Mouse (Mus musculus): ENCODE results near the gene Wdr24. TPM values are rescaled to one million over a fixed set of nuclear protein-coding genes. Genes with fewer than 3 reads are reported as not detected.
"Not testable (repeated sequence)": the region's sequence is repeated elsewhere in the genome, so short reads cannot be mapped to it uniquely, and the experiment has no call there.

Wdr24 gene
- total RNA-seq, 2 experiments from 2014 or later, result 14.8 to 16.9 TPM

- peak; percentile 31; the same call in 1 of the 2 replicates for ATAC-seq (replicated peaks; ENCODE audit: poor library complexity, severe bottlenecking)
These were observed 20.5 kb upstream of the Wdr24 start for GRCm38 (mm10) chr17:25802825-25803517.

GRCm38 (mm10) chr17:25806507-25806906, 16.9 kb upstream of the Wdr24 start:
- no peak for ATAC-seq (replicated peaks; ENCODE audit: poor library complexity, severe bottlenecking)

- ATAC-seq (replicated peaks; ENCODE audit: poor library complexity, severe bottlenecking), result not testable (repeated sequence)
These were observed 16.0 kb upstream of the Wdr24 start for GRCm38 (mm10) chr17:25807452-25807851.

GRCm38 (mm10) chr17:25808028-25808427, 15.4 kb upstream of the Wdr24 start:
- ATAC-seq (replicated peaks; ENCODE audit: poor library complexity, severe bottlenecking), result no peak

- ATAC-seq (replicated peaks; ENCODE audit: poor library complexity, severe bottlenecking), result peak; percentile 16; the same call in 1 of the 2 replicates
These were observed 14.4 kb upstream of the Wdr24 start, which contains the start of gene Fbxl16 for GRCm38 (mm10) chr17:25808789-25809605. Fbxl16 (plus strand) TSS chr17:25809085.

- 0 out of 2 replicates have a peak, but pooled peaks have one; percentile 13 for ATAC-seq (replicated peaks; ENCODE audit: poor library complexity, severe bottlenecking)
These were observed 13.7 kb upstream of the Wdr24 start for GRCm38 (mm10) chr17:25809606-25810340.

GRCm38 (mm10) chr17:25810890-25811289, 12.5 kb upstream of the Wdr24 start:
- ATAC-seq (replicated peaks; ENCODE audit: poor library complexity, severe bottlenecking), result no peak

- peak; percentile 90 for ATAC-seq (replicated peaks; ENCODE audit: poor library complexity, severe bottlenecking)
These were observed 10.0 kb upstream of the Wdr24 start for GRCm38 (mm10) chr17:25813471-25813870.

- no peak for ATAC-seq (replicated peaks; ENCODE audit: poor library complexity, severe bottlenecking)
These were observed 5.8 kb upstream of the Wdr24 start for GRCm38 (mm10) chr17:25817662-25818061.

GRCm38 (mm10) chr17:25818851-25819780, 4.3 kb upstream of the Wdr24 start:
- peak; percentile 30 for ATAC-seq (replicated peaks; ENCODE audit: poor library complexity, severe bottlenecking)

GRCm38 (mm10) chr17:25824362-25825142, 1.1 kb downstream of the Wdr24 start:
- no peak for ATAC-seq (replicated peaks; ENCODE audit: poor library complexity, severe bottlenecking)

- ATAC-seq (replicated peaks; ENCODE audit: poor library complexity, severe bottlenecking), result no peak
These were observed 1.9 kb downstream of the Wdr24 start for GRCm38 (mm10) chr17:25825311-25825710.

GRCm38 (mm10) chr17:25825984-25826570, 2.6 kb downstream of the Wdr24 start:
- no peak for ATAC-seq (replicated peaks; ENCODE audit: poor library complexity, severe bottlenecking)

GRCm38 (mm10) chr17:25827011-25827410, 3.6 kb downstream of the Wdr24 start:
- ATAC-seq (replicated peaks; ENCODE audit: poor library complexity, severe bottlenecking), result no peak

- no peak for ATAC-seq (replicated peaks; ENCODE audit: poor library complexity, severe bottlenecking)
These were observed 4.3 kb downstream of the Wdr24 start for GRCm38 (mm10) chr17:25827546-25828222.

GRCm38 (mm10) chr17:25828223-25828594, 4.8 kb downstream of the Wdr24 start:
- no peak for ATAC-seq (replicated peaks; ENCODE audit: poor library complexity, severe bottlenecking)

- peak; percentile 13 for ATAC-seq (replicated peaks; ENCODE audit: poor library complexity, severe bottlenecking)
These were observed 5.5 kb downstream of the Wdr24 start, which contains the start of gene Jmjd8 for GRCm38 (mm10) chr17:25828712-25829557. Jmjd8 (plus strand) TSS chr17:25828867.

Measured in granulocyte monocyte progenitor cell, adult 5-6 weeks (primary cell).